Mouse (Mus musculus) layer of hippocampus, adult 6 months (tissue): Measurements from ENCODE around the gene Mrvi1. TPM values are rescaled to one million over a fixed set of nuclear protein-coding genes. Genes with fewer than 3 reads are reported as not detected.

Source experiments
- long read RNA-seq, 2 experiments: library from polyadenylated mRNA; unstranded; transcript quantifications; one replicate each; pipeline ENCODE4 v2.0.0; 2019 to 2020
- polyA plus RNA-seq: library from polyadenylated mRNA; unstranded; fragments of <200 nt; fragmentation: Nextera tagmentation; gene quantifications from 2 replicates; pipeline ENCODE4 v1.2.3, GENCODE M21; 2021

Gene Mrvi1
- polyA plus RNA-seq: 0.26 and 0.40 TPM in 2 replicates
- long read RNA-seq, experiment 1: 0 reads
- long read RNA-seq, experiment 2, partial matches to known transcripts: 0 of 2 reads
- long read RNA-seq, experiment 2, other reads (novel, unspliced or antisense): 2 of 2 reads

DNA sequence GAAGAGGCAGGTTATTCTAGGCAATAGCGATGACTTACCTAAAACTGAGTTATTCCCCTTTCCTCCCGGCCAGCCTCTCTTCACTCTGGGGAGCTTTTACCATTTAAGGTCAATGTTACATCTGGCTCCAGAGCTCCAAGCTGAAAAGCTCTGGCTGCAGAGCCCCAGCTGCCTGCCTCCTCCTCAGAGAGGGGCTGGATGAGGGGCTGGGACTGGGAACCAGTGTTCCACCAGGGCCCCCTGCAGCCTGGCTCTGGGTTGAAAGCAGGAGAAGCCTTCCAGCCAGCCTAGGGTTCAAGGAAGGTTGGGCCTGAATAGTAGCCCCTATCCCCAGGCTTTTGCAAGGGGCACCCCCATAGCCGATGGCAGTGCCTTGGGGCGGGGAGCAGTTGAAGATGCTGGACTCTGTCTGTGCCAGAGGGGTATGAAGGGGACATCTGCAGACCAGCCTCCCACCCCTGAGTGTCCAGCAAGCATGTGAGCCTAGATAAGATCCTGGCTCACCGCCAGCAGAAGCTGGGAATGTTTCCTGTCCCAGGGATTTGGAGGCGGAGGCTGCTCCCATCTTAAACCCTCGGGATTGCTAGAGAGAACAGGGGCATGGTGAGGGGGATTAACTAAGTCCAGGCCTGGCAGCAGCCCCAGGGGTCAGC, at the start of gene Mrvi1:
Gene Mrvi1, minus strand, starts transcription at position 409 of the 653 bp plus-strand sequence.

DNA sequence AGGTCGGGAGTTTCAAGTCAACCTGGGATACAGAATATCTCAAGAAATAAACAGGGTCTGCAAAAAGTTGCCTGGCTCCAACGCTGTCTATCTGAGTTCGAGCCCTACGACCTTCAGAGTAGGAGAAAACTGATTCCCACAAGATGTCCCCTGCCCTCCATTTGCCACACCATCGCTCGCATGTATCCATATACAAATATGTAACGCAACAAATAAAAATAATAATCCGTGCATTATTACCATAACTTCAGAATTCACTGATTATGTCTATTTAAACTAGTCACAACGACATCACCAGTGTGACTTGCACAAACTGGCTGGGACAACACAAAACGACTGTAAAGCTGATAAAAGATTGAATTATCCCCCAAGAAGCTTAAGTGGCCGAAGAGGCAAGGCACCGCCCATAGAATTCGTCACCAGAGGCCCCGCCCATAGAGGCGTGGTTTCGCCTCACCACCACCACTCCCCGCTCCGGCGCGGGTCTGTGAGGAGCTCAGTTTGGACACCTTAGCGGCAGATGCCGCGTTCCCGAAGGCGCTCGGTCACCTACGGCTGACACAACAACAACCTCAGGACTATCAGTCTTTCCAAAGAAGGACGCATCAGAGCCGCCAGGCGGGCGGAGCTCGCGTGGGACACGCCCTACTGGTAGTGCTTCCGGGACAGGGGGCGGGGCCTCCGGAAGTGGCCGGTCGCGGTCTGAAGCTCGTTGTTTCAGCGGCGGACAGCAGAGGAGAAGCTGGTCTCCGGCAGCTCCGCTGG, 46.2 kb upstream of the Mrvi1 start, which contains the start of gene Ctr9:
Gene Ctr9, plus strand, starts transcription at position 671 of the 765 bp plus-strand sequence.

DNA sequence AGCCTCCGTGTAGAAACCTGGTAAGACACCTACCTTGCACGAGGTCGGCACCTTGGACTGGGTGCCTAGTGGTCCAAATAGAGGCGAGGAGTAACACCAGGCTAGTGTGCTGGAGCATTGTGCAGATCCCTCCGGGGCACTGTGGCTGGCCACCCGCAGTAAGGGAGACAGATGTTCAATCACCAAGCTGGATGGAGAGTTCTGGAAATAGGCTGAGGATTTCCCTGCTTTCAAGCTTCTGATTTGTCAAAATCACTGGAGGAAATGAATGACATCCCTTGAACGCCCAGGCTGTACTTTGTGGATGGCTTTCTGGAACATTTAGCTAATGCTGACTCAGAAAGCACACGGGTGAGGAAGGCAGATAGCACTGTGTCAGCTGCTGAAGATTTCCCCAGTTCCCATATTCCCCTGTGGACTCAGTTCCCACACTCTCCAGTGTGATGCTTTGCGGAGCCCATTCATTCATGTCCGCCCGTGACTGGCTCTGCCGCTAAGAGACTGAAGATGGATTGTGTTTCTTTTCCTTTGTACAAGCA, 119.4 kb downstream of the Mrvi1 start, which contains the start of gene Lyve1:
Gene Lyve1, minus strand, starts transcription at position 489 of the 539 bp plus-strand sequence.

DNA sequence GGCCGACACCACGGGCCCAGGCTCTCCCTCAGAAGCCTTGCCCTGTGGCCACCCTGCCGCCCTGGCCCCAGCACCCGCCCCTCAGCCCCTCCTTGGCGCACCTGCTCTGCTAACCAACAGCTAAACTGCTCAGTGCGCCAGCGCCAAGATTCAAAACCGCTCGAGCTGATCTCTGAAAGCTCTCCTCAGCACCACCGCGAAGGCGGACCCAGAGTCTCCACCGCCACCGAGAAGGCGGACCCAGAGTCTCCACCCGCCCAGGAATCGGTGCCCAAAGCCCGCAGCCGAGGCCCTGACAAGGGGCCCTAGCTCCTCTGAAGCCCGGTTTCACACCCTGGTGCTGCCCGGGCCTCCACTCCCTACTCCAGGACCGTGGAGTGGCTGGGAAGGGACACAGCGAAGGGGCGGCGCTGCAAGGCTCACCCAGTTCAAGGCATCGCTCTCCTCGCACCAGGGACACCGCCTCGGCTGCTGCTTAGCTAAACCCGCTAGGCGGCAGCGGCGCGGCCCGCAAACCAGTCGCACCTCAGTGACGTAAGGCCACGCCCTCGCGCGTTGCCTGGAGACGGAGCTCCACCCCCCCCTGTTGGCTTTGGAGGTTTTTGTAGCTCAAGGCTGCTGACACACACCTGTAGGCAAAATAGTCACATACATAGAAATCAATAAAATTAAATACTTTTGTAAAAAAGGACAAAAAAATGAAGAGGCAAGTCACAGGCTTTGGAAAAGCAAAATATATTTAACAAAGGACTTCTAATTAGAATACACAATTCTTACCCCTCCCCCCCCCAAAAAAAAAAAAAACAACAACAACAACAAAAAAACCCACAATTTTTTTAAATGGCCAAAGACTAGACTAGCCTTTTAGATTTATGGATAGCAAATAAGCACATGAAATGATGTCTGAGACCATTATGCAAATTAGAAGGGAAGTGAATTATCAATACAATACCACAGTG, 138.1 kb downstream of the Mrvi1 start, which contains the start of gene Rnf141:
Gene Rnf141, minus strand, starts transcription at position 542 of the 959 bp plus-strand sequence.

Other genes starting within 250 kb of the Mrvi1 start
- 9.4 and 9.5 TPM in 2 replicates for gene Ampd3, start 214.3 kb downstream of the Mrvi1 start, polyA plus RNA-seq
- gene Rnf141, start 138.0 kb downstream of the Mrvi1 start, polyA plus RNA-seq: 190 and 205 TPM in 2 replicates
- 0.19 and 0.20 TPM in 2 replicates for gene Lyve1, start 119.2 kb downstream of the Mrvi1 start, polyA plus RNA-seq
- 23.8 and 27.3 TPM in 2 replicates for gene Ctr9, start 46.5 kb upstream of the Mrvi1 start, polyA plus RNA-seq
- gene Eif4g2, start 100.6 kb upstream of the Mrvi1 start, polyA plus RNA-seq: 58.2 and 68.6 TPM in 2 replicates